Mouse (Mus musculus): ENCODE measurements around the gene Irf1.

The Irf1 gene

DNA sequence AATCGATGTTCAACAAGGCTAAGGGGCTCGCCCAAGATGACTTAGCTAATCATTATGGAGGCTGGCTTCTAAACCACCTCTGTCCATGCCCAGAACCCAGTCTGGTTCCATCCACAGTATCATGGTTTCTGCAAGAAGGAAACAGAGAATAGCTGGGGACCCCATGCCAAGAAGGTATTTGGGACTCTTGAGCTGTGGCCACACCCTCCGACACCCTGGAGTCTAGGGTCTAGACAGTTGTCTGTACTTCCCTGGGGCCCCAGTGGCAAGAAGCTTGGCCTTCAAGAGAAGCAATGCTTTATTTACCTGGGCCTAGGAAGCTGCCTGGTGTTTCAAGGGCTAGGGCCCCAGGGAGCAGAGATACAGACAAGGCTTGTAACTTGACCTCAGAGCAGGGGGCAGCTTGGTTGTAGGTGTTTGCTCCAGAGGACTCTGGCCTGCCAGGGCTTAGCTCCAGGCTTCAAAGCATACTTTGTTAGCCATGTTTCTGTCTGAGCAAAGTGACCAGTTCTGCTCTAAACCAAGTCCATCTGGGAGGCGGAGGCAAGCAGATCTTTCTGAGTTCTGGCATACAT, 11.5 kb downstream of the Irf1 start:
- in situ Hi-C loops (cut with MseI, MboI): no loop called here

DNA sequence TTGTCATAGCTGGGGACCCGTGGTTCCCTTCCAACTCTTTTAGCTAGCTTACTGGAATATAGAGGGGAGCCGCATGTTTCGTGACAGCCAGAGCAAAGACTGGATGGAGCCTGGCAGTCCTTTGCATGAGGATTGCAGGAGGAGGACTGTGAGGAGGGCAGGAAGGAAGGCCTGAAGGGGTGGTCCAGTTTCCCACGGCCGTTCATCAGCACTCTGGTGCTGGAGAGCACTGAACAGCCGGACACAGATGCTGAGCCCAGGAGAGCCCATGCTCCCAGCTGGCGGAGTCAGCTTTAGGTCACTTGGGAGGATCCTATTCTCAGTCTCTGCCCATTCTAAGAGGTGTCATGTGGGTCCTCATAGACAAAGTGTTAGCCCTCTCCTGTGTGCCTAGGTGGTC, 12.2 kb downstream of the Irf1 start:
- in situ Hi-C loops (cut with MseI, MboI): no loop called here

DNA sequence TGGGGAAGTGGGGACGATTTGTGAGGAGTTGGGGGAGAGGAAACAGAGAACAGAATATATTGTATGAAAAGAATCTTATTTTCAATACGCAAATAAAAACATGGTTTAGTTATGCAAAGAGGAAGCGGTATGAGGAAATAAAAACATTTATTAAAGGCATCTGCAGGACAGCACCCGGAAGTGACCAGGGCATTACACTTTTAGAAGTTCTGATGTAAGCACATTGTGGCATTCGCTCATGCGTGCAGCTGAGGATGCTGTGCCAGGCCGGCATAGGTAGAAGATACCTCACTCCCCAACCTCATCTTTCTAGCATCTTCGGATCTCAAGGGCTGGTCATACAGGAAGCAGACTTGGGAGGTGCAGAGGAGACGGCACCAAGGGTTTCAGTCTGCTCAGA, 13.5 kb downstream of the Irf1 start:
- in situ Hi-C loops (cut with MseI, MboI): no loop called here

DNA sequence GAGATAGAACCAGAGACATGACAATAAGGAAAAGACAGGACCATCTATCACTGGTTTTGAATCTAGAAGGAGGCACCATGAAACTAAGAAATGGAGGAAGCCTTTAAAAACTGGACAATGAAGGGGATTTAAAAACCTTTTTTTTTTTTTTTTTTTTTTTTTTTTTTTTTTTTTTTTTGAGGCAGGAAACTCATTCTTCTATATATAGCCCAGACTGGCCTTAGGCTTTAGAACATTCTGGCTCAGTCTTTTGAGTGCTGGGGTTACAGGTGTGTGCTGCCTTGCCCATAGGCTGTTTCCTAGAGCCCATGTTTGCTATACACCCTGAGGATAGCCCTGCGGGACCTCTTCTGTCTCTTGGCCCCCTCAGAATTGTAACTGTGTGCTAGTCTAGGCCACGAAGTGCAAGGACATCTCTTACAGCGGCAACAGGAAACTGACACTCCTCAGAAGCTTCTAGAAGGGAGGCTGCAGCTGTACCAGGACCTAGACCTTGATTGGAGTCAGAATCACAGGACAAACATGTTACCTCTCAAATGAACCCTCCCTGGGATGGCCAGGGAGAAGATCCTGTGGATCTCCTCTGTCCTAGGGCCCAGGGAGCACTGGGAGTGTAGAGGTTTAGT, 15.6 kb downstream of the Irf1 start:
- in situ Hi-C loops (cut with MseI, MboI): no loop called here

DNA sequence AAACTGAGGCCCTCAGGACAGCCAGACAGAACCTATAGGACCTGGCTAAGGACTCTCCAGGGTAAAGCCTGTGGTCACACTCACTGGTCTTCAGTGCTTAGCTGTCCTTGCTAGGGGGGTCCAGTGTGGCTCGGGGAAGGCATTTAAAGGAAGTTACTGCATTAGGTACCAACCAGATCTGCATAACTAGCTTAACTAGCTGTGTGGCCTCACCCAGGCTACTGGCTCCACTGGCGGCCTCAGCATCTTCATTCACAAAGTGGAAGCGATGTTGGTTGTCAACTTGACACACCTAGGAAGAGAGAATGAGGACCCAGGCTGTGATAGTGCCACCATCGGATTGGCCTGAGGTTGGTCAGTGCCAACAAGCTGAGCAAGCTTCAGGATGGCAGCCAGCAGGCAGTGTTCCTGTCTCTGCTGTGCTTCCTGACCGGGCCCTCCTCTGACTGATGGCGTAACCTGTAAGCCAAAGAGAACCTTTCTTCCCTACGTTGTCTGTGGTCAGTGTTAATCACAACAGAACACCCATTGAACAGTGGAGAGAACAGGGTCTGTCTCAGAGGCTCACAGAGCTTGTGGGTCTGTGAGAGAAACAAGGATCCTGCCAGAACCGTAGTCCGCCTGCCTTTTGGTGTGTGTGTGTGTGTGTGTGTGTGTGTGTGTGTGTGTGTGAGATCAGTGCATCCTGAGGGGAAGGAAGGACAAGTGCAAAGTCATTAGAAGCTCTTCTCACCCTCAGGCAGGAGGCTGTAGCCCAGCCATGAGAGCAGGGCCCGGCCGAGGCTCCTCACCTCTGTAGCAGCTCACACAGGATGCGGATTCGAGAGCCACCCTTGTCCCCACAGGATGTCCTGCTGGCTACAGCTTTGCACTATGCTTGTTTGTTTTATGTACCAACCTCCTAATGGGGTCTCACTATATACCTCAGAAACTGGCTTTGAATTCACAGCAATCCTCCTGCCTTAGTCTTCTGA, 16.5 kb downstream of the Irf1 start:
- in situ Hi-C loops (cut with MseI, MboI): no loop called here

DNA sequence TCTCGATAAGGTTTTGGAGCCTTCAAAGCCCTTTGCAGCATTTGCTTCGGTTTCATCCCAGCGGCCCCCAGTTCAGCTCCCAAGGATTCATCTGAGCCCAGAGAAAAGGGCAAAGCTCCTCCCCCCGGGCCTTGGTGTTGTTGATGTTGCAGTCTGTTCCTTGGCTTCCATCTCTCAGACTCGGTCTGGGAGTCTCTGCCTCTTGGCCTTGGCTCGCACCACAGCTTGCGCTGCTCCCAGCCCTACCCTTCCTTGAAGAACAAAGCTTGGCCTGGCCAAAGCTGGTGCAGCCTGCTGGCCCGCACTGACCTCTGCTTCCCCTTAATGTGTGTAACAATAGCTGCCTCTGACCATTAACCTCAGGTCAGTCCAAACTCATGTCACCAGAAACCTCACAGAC, 18.4 kb downstream of the Irf1 start:
- in situ Hi-C loops (cut with MseI, MboI): no loop called here

DNA sequence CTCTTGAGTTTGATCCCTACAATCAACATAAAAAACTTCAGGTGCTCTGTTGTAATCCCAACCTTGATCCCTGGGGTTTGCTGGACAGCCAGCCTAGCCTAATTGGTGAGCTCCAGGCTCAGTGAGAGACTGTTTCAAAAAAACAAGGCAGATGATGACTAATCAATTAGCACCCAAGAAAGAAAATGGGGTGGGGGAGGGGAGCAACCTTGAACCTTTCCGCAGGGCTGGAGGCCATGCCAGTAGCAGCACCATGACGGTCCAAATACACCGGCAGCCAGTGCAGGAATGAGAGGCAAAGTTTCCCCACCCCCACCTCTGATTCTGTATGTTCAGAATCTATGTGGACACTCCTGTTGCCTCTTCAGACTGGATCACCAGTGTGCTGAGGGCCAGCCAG, 19.5 kb downstream of the Irf1 start:
- in situ Hi-C loops (cut with MseI, MboI): no loop called here

DNA sequence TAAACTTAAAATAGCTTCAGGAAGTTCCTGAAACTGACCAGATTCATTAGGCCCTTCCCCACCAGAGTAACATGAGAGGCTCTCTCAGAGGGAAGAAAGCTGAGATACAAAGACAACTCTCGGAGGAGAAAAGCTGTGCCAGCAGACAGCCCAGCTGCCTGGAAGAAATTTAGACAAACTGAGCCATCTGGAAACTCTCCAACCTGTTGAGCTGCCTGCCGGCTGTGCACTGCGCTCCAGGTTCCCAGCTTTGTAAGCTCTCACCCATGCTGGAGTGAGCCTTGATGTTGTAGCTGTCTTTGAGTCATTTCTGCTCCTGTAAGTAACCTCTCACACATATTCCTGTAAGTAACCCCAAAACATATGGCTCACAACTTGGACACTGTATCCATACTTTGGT, 23.2 kb downstream of the Irf1 start:
- in situ Hi-C loops (cut with MseI, MboI): no loop called here

DNA sequence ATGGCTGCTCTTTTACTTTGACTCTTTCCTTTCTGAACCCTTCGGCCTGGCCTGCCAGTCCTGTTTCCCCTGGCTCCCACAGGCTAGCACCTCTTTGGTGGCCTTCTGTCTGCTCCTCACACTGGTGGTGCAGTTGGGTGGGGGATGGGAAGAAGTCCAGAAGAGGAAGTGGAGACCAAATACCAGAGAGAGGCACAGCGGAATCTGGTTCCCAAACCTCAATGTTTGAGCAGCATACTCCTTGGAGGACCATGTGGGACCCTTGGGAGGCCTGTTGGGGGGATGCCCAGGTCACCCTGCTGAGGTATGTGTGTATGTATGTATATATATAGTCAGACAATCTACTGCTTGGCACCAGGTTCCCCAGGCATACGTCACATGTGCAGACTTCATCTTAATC, 24.2 kb downstream of the Irf1 start:
- in situ Hi-C loops (cut with MseI, MboI): no loop called here

DNA sequence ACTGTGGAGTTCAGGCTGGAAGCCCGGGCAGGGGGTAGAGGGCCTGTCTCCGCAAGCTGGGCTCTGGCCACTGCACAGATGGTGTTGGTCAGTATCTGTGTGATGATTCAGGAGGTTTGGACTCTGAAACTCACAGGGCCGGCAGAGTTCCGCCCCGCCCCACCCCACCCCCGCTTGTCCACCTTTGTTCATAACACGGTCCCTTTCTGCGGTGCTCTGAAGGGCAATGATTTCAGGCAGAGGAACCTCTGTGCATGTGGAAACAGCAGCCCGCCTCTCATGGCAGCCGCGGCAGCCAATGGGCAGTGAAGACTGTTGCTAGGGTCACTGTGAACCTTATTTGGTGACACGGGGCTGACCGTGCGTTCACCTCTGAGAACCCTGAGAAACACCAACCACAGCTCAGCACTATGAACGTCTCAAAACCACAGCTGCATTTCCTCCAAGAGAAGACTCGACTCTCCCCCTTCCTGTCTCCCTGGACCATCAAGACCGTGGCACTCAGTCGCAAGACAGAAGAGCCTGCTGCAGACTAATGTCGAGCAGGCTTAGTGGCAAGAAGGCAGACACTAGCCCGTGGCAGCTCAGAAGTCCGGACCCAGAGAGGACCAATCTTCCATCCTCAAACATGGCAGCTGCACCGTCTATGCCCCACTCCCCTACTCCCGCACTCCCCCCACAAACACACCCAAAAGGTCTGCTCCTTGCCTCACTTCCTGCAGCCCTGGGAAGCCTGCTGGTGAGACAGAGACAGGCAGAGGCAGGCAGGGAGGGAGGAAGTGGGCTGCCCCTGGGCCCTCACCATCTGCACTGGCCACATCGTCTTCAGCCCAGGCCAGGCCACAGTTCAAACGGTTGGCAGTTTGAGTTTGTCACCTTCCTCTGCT, 25.1 kb downstream of the Irf1 start:
- in situ Hi-C loops (cut with MseI, MboI): no loop called here

DNA sequence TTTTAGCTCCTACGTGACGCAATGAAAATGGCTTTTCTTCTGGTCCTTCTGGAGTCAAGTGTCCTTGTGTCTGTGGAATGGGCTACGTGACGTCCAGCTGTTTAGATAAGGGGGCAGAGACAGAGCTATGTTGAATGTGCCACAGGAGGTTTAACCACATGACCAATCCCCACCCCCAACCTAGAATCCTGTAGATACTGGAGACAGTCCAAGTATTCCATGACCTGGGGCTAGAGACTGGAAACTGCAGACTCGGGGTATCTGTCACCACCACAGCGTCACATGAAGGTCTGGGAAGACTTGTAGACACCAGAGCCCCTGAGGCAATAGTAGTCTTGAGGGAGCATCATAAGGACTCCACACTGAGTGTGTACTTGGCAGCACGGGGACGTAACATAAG, 26.0 kb downstream of the Irf1 start:
- in situ Hi-C loops (cut with MseI, MboI): no loop called here

DNA sequence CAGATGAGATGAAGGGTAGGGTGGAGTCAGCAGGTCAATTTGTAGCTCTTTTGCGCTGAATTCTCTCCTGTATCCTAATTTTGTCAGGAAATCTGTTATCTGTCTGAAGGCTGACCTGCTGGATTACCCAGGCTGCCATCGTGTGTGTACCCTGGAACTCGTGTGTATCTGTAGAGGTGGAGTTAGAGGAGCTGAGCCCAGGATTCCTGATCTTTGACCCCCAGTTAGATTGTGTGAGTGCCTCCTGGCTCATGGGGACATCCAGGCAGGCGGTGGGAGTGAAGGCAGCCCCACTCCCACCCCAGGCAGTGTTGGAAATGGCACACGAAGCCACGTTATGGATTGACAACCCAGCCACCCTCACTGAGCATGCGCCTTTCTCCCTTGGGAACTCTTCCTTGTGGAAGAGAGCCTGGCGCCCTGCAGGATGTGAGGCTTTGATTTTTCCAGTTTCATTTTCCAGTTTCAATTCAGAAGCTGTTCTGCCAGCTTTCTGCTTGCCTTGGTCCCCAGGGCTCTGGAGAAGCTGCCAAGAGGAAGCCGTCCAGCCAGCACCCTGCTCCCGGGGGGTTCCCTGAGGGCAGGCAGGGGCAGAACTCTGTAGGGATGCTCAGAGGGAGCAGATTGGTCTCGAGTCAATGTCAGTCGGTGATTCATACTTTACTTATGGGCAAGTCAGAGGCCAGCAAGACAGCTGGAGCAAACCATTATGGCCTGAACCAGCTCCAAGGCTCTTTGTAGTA, 26.8 kb downstream of the Irf1 start:
- in situ Hi-C loops (cut with MseI, MboI): no loop called here

DNA sequence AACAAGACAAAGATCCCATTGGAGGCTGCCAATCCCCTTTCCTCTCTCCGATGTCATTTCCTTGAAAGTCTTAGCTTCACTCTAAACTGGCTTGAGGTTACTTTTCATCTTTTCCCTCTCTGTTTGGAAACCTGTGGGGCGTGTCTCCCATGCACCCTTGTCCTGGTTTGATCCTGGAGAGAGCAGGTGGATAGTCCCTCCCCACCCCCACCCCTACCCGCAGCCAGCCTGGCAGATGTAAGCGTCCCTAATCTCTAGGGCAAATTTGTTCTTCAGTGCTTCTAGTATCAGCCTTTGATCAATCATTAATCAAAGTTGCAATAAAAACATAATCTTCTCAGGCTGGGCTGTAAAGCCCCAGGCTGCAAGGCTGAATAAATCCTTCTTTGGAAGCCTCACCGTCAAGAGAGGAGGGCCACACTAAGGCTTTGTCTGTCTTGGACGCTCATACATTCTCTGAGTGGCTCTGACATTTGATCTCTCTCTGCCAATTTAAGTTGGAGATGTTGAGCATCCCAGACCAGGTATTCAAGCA, 27.6 kb downstream of the Irf1 start:
- in situ Hi-C loops (cut with MseI, MboI): no loop called here

DNA sequence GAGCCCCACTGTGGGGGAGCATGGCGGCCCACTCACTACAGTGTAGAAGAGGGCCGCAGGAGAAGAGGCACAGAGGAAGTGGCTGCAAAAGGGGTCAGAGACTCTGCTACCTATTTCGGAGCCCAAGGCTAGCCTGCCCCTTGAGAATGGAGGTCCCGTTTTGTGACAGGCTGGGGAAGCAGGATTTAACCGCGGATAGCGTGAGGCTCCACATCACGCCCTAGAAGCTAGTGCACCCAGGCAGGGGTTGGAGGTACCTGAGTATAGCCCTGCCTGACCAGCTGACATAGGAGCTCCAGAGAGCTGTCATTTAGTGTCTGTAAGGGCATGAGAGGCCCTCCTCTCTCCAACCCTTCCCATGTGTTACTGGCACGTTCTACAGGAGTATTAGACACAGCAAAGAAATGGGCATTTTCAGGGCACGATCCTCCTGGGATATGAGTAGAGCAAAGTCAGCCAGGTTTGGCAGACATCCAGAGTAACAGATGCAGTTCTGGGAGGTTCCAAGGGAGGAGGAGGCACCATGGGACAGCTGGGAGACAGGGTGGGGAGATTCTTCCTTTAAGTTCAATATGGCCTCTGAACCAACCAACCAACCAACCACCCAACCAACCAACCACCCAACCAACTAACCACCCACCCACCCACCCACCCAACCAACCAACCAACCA, 28.4 kb downstream of the Irf1 start:
- in situ Hi-C loops (cut with MseI, MboI): no loop called here

DNA sequence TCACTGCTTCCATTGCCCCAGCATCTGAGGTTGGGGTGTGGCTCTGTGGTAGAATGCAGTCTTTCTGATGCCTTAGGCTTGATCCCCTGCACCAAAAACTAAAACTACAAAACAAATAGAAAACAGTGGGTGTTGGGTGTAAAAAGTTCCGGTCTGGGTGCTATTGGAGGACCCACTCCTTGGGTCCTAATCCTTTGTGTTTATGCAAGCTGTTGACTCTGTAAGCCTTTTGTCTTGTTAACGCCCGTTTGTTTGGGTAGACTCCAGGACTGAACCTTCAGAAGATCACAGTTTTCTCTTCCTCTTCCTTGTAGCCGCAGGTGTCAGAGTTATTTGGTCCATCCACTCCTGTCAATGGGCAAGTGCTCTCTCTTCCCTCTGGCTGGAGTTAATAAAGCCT, 30.2 kb downstream of the Irf1 start:
- in situ Hi-C loops (cut with MseI, MboI): no loop called here

DNA sequence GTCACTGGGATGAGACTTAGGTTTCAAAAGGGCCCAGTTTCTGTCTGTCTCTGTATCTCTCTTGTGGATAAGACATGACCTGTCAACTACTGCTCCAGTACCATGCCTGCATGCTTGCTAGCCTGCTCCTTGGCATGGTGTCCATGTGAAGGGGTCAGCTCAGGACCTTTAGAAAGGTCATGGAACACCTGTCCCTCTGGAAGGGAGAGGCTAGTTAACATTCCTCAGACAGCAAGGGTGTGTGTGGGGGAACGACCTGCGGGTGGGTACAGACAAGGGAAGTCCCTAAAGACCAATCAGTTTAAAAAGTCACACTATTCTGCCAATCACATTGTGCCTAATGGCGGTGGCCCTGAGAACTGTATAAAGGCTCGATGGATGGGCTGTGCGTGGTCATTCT, 31.2 kb downstream of the Irf1 start:
- in situ Hi-C loops (cut with MseI, MboI): no loop called here

DNA sequence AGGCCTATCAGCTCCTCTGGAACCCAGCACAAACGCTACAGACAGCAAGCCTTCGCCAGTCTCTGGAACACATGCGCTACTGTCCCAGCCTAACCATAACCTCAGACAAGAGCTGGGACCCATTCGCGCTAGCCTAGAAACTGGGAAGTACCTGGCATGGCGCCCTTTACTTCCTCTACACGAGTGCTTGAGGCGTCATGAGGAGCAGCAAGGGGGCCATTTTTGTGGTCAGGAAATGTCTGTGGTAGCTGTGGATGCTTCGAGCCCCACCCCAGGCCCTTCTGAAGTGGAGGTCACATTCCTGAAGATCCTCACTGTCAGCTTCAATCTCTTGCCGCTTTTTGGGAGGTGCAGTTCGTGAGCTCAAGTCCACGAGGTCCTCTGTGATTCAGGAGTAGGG, 33.3 kb downstream of the Irf1 start:
- in situ Hi-C loops (cut with MseI, MboI): no loop called here

DNA sequence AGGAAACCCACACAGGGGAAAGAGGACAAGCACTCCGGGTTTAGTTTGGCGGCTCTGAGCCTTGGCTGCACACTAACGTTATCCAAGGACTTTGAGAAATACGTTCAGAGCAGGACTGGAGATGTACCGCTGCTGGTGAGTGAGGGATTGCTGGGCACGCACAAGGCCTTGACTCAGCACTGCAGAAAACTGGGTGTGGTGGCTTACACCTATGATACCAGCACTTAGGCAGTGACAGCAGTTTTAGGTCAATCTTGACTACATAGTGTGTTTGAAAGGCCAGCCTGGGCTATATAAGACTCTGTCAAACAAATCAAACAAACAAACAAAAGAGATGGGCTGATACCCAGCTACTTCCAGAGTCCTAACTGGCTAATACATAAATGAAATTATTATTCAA, 33.7 kb downstream of the Irf1 start:
- in situ Hi-C loops (cut with MseI, MboI): no loop called here

DNA sequence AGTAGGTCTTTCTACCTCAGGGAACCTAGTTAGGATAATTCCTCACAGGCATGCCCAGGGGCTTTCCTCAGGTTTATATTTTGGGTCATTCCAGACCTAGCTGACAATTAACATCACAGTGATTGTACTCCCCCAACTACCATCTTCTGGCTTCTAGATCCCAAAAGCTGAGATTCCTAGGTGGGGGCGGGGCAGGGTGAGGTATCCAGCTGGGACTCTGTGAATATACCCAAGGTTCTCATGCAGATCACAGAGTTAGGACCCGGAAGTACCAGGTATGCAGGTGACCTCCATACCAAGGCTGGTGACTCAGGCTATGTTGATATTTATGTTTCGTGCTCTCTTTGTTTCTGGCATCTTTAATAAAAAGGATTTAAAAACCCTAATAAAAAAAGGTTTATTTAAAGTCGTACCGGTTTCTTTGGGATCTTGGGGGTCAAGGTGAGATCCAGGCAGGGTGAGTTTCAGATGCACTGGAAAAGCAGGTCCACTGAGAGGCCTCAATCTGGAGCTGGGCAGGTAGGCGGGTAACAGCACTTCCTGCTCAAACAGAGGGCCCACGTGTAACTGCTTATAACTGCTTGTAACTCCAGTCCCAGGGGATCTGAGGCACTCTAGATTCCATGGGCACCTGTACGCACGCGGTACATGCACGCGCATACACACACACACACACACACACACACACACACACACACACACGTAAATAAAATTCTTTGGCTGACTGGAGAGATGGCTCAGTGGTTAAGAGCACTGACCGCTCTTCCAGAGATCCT, 34.9 kb downstream of the Irf1 start:
- in situ Hi-C loops (cut with MseI, MboI): no loop called here

DNA sequence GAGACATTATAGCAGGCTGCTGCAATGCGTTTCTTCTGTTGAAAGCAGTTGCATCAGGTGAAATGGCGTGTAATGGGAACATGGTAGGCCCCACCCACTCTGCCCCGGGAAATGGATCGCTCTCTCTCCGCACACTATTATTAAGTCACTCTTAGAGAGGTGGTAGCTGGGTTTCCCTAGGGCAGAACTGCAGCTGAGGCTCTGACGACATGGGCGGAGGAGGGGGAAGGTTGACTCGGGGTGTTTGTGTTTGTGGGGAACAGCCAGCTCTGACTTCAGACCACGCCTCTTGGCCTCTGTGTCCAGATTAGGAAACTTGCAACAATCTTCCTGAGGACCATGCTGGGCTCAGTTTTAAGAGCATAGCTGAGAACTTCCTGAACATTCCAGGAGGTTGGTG, 36.0 kb downstream of the Irf1 start:
- in situ Hi-C loops (cut with MseI, MboI): no loop called here
